Mouse (Mus musculus) intestine, postnatal 0 days (tissue): ENCODE data around the gene Ccdc6. TPM values are rescaled to one million over a fixed set of nuclear protein-coding genes. Genes with fewer than 3 reads are reported as not detected.

Source experiments
- ATAC-seq: fragments of 200-750 bp; cut with Nextera tagmentation; 2 replicates; pipeline ENCODE4 v1.8.0; 2017; ENCODE audit warnings: mild to moderate bottlenecking, moderate TSS enrichment, moderate library complexity
- H3K27ac ChIP-seq: fragments of 300-500 bp; sonication (generic); 2 replicates; pipeline ENCODE4 v1.5.1; 2014; ENCODE audit warnings: mild to moderate bottlenecking, low read depth, low read length, moderate library complexity
- H3K27me3 ChIP-seq: fragments of 300-500 bp; sonication (generic); replicated peaks from 2 replicates; pipeline ENCODE4 v1.6.1; 2014; ENCODE audit warnings: low read length, mixed read lengths; ENCODE audit not compliant: control insufficient read depth, insufficient read depth
- H3K36me3 ChIP-seq: fragments of 300-500 bp; sonication (generic); 2 replicates; pipeline ENCODE4 v1.6.1; 2014; ENCODE audit warnings: mild to moderate bottlenecking, moderate library complexity; ENCODE audit not compliant: control insufficient read depth, insufficient read depth
- H3K4me1 ChIP-seq: fragments of 300-500 bp; sonication (generic); replicated peaks from 2 replicates; pipeline ENCODE4 v1.6.1; 2014; ENCODE audit warnings: antibody characterized with exemption, low read length, mixed read lengths; ENCODE audit not compliant: control insufficient read depth, insufficient read depth
- H3K4me2 ChIP-seq: fragments of 300-500 bp; sonication (generic); replicated peaks from 2 replicates; pipeline ENCODE4 v1.6.1; 2014; ENCODE audit warnings: low read depth, mild to moderate bottlenecking, moderate library complexity
- H3K4me3 ChIP-seq: fragments of 300-500 bp; sonication (generic); 2 replicates; pipeline ENCODE4 v1.5.1; 2014; ENCODE audit warnings: low read depth, low read length
- H3K9ac ChIP-seq: fragments of 300-500 bp; sonication (generic); 2 replicates; pipeline ENCODE4 v1.6.1; 2014; ENCODE audit warnings: mild to moderate bottlenecking, low read depth, low read length
- H3K9me3 ChIP-seq: fragments of 300-500 bp; sonication (generic); 2 replicates; pipeline ENCODE4 v1.6.1; 2016; ENCODE audit warnings: mixed run types; ENCODE audit not compliant: control insufficient read depth
- CTCF ChIP-seq: sonication (generic); IDR thresholded peaks from 2 replicates; pipeline ENCODE4 v1.5.1; 2016; ENCODE audit warnings: low read depth, mild to moderate bottlenecking, control low read depth, antibody characterized with exemption, moderate library complexity
- WGBS: fragments of 180-500 bp; shearing (Covaris S2); extraction: QIAGEN DNeasy Blood & Tissue Kit; methylation state at CpG from one replicate; pipeline ENCODE4 v1.1.7; 2014; 5-methylcytosine and 5-hydroxymethylcytosine counted together
- polyA plus RNA-seq: library from polyadenylated mRNA; unstranded; fragments of >200 nt; fragmentation: Nextera tagmentation; extraction: Ambion mirVana; gene quantifications from 2 replicates; pipeline ENCODE4 v1.2.1, GENCODE M21; 2015

Gene Ccdc6
- polyA plus RNA-seq, 1 experiment from 2014 or later: 8.7 TPM

DNA sequence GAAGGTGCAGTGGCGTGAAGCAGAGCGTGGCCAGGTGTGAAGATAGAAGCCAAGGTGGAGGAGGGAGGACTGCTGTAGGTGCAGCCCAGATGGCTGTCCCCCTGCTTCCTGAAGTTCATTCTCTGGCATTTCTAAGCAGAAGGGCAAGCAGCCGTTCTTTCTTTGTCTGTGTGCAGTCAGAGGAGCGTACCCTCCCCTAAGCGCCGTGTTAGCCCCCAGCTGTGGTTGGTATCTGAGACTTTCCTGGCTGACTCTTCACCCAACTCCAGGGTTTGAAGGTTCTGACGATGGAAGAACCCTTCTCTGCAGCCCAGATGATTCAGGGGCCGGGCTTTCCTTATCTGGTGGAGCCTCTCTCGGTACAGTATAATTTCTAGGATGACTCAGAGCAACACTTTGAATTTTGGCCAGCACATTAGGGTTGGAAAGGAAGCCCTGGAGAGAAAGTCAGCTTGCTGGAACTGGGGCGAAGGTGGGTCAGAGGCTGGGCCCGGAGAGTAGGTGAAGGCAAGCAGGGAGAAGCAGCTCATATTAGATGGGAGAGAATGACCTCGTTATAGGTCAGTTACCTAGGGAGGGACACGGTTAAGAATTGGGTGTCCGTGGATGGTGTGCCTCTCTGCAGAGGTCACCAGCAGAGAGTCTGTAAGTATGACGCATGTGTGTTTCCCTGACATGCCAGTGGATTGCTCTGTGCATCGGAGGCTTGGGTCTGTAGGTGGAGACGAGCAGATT lies 23.9 kb downstream of the Ccdc6 start:
- Histone ChIP-seq H3K4me2 (peak overlapping the region; percentile 48), H3K4me3 (0 out of 2 replicates have a peak overlapping the region, but pooled peaks have one; percentile 11), H3K9me3 (no peaks in the 10 kb centered on the region), H3K36me3 (no peaks in the 10 kb centered on the region), H3K9ac (no peak overlapping the region), H3K4me1 (peaks cover 13% of the 10 kb centered on the region; the same call in 1 of the 2 replicates), H3K27me3 (no peaks in the 10 kb centered on the region), H3K27ac (peak overlapping the region; percentile 21; the same call in 1 of the 2 replicates)
- no peak for TF ChIP-seq CTCF
- peak; percentile 17 for ATAC-seq
- 43% methylated on average over 17 of the region's 17 CpGs for WGBS

DNA sequence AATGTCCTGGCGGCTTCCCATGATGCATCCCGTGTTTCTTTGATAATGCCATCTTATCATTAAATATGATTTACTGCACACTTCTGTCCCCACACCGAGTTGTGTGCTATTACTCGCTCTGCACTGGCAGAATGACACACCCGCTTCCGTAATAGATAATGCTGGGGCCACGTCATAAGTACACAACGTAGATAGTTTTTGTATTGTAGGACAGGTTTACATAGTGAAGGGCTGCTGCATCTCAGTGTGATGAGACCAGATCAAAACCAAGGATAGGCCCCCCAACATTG lies 24.4 kb downstream of the Ccdc6 start:
- no peak for TF ChIP-seq CTCF
- Histone ChIP-seq H3K9ac (no peak overlapping the region), H3K4me3 (0 out of 2 replicates have a peak overlapping the region, but pooled peaks have one; percentile 11), H3K9me3 (no peaks in the 10 kb centered on the region), H3K36me3 (no peaks in the 10 kb centered on the region), H3K27me3 (no peaks in the 10 kb centered on the region), H3K4me2 (peak overlapping the region; percentile 48), H3K4me1 (peaks cover 13% of the 10 kb centered on the region; the same call in 1 of the 2 replicates), H3K27ac (0 out of 2 replicates have a peak overlapping the region, but pooled peaks have one; percentile 21)
- peak; percentile 63; the same call in 1 of the 2 replicates for ATAC-seq
- WGBS: 41% methylated on average over 8 of the region's 8 CpGs

DNA sequence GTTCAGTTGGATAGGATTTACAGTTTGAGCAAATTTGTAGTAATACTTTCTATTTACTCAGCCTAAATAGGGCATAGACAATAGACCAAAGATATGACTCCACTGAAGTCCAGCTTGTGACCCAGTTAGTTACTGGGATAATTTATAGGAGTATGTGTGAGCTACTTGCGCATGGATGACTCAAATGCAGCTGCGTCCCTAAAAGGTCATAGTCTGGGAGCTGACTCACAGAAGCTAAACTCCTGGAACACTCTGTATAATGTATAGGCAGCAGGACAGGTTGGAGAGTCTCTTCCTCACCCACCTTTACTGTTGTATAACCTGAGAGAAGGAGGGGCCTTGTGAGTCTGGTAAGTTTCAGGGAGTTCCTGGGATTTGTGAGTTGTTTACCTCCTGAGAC lies 26.5 kb downstream of the Ccdc6 start:
- TF ChIP-seq CTCF: no peak
- peaks cover 15% of the 10 kb centered on the region; the same call in 1 of the 2 replicates for H3K4me1 ChIP-seq
- peak; percentile 31; the same call in 1 of the 2 replicates for ATAC-seq

DNA sequence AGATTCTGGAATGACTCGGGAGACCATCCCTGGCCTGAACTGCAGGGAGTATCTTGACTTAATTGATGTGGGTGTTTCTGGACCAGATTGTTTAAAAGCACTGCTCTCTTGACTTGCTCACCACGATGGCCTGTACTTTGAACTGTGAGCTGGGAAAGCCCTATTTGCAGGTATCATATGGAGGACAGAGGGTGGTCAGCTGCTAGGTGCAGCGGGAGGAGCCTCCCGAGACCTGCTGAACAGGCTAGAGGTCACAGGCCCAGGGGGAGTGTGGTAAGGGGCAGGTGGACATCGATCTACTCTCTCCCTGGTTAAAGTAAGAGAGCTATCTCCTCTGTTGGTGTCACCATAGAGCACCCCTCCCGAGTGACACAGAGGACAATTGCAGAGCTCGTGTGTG lies 28.6 kb downstream of the Ccdc6 start:
- H3K4me1 ChIP-seq: peaks cover 15% of the 10 kb centered on the region; the same call in 1 of the 2 replicates
- 34% methylated on average over 7 of the region's 7 CpGs for WGBS
- H3K27me3 ChIP-seq: no peaks in the 10 kb centered on the region
- no peak overlapping the region for H3K4me3 ChIP-seq
- H3K4me2 ChIP-seq: no peak overlapping the region
- H3K27ac ChIP-seq: no peak overlapping the region
- no peak overlapping the region for H3K9ac ChIP-seq
- TF ChIP-seq CTCF: no peak
- peak; percentile 25; the same call in 1 of the 2 replicates for ATAC-seq
- no peaks in the 10 kb centered on the region for H3K9me3 ChIP-seq
- no peaks in the 10 kb centered on the region for H3K36me3 ChIP-seq

More for the DNA sequence above, 26.5 kb downstream of the Ccdc6 start:
- H3K4me3 ChIP-seq: no peak overlapping the region
- 72% methylated on average over 2 of the region's 2 CpGs for WGBS
- H3K9ac ChIP-seq: no peak overlapping the region
- no peak overlapping the region for H3K4me2 ChIP-seq
- no peaks in the 10 kb centered on the region for H3K27me3 ChIP-seq
- H3K27ac ChIP-seq: no peak overlapping the region
- H3K36me3 ChIP-seq: no peaks in the 10 kb centered on the region
- no peaks in the 10 kb centered on the region for H3K9me3 ChIP-seq

DNA sequence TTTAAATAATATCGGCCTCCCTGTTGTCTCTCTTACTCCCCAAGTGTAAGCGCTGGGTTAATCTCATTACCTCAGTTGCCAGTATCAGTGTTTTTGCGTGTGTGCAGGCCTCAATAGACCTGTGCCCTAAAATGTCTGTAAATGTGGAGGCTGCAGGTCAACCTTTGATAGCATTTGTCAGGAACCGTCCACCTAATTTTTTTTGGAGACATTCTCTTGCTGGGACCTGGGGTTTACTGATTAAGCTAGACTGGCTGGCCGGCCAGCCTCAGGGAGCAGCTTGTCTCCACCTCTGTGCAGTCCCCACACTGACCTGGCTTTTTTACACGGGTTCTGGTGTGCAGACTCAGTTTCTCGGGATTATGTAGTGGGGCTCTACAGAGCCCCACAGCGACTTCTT lies 30.4 kb downstream of the Ccdc6 start:
- no peak for ATAC-seq
- WGBS: 67% methylated on average over 8 of the region's 8 CpGs
- Histone ChIP-seq H3K27ac (no peak overlapping the region), H3K4me2 (no peak overlapping the region), H3K4me1 (peaks cover 8% of the 10 kb centered on the region; the same call in 1 of the 2 replicates), H3K9me3 (no peaks in the 10 kb centered on the region), H3K4me3 (no peak overlapping the region), H3K27me3 (no peaks in the 10 kb centered on the region), H3K9ac (no peak overlapping the region), H3K36me3 (no peaks in the 10 kb centered on the region)
- no peak for TF ChIP-seq CTCF

DNA sequence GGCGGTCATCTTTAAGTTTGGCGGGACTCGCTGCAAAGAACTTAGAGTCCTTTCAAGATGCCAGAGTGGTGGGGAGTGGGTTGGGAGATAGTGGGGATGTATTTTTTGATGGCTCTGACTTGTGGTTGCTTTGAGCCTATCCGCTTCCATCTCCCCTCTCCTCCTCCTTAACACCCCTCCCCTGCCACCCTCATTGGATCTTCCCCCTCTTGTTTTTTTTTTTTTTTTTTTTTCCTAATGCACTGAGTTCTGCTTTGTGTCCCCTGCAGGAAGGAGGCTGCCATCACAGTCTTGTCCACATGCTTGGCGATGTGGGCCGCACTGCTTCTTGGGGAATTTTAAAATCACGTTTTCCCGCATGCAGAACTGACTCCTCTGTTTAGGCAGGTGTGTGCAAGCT lies 31.5 kb downstream of the Ccdc6 start:
- WGBS: 94% methylated on average over 8 of the region's 8 CpGs
- no peak for TF ChIP-seq CTCF

More for the DNA sequence above, 31.5 kb downstream of the Ccdc6 start:
- H3K27ac ChIP-seq: no peak overlapping the region
- H3K36me3 ChIP-seq: no peaks in the 10 kb centered on the region
- no peaks in the 10 kb centered on the region for H3K27me3 ChIP-seq
- no peak overlapping the region for H3K9ac ChIP-seq
- no peak overlapping the region for H3K4me2 ChIP-seq
- no peaks in the 10 kb centered on the region for H3K9me3 ChIP-seq
- ATAC-seq: no peak
- H3K4me3 ChIP-seq: no peak overlapping the region
- H3K4me1 ChIP-seq: peaks cover 13% of the 10 kb centered on the region
